Mouse (Mus musculus) adrenal gland, adult 18-20 months (tissue): Measurements from ENCODE around the gene Akap5. TPM values are rescaled to one million over a fixed set of nuclear protein-coding genes. Genes with fewer than 3 reads are reported as not detected.

Experiments
- DNase-seq, 2 experiments: peaks; one replicate each; pipeline ENCODE4 v3.0.0; 2021 to 2022; ENCODE audit warnings: low spot score in 2 of 2
- long read RNA-seq, 2 experiments: library from polyadenylated mRNA; stranded (forward); transcript quantifications; one replicate each; pipeline ENCODE4 v2.0.0; 2021
- total RNA-seq, 2 experiments: library from RNA; stranded (reverse); gene quantifications; 1 replicate in 1 of 2; 2 replicates in 1 of 2; pipeline ENCODE4 v1.2.3; 2021

Gene Akap5
- under 1 TPM; 0.33 to 0.54 TPM for total RNA-seq
- long read RNA-seq, experiment 1, result 0 reads
- long read RNA-seq, experiment 2, result 0 reads

GRCm38 (mm10) chr12:76324679-76325431, at the start of gene Akap5:
Akap5 (plus strand) TSS chr12:76324891.
- DNase-seq, result peak; percentile 42 to 61

GRCm38 (mm10) chr12:76278209-76278608, 46.5 kb upstream of the Akap5 start:
- DNase-seq, result no peak

GRCm38 (mm10) chr12:76280556-76280955, 44.1 kb upstream of the Akap5 start:
- DNase-seq, result no peak

GRCm38 (mm10) chr12:76281111-76281660, 43.5 kb upstream of the Akap5 start:
- no peak for DNase-seq

GRCm38 (mm10) chr12:76282132-76282531, 42.6 kb upstream of the Akap5 start:
- peak in 1 of 2 experiments; percentile 18 for DNase-seq

GRCm38 (mm10) chr12:76282532-76283173, 42.0 kb upstream of the Akap5 start:
- no peak for DNase-seq

- DNase-seq, result no peak
These were observed 39.3 kb upstream of the Akap5 start for GRCm38 (mm10) chr12:76285418-76285817.

GRCm38 (mm10) chr12:76287986-76288385, 36.7 kb upstream of the Akap5 start:
- no peak for DNase-seq

- DNase-seq, result no peak
These were observed 36.2 kb upstream of the Akap5 start for GRCm38 (mm10) chr12:76288494-76288893.

- DNase-seq, result no peak
These were observed 35.3 kb upstream of the Akap5 start for GRCm38 (mm10) chr12:76289428-76289827.

GRCm38 (mm10) chr12:76290271-76290670, 34.4 kb upstream of the Akap5 start:
- no peak for DNase-seq

GRCm38 (mm10) chr12:76293192-76293591, 31.5 kb upstream of the Akap5 start:
- DNase-seq, result peak; percentile 63 to 71

- no peak for DNase-seq
These were observed 26.9 kb upstream of the Akap5 start for GRCm38 (mm10) chr12:76297830-76298229.

GRCm38 (mm10) chr12:76299361-76299906, 25.3 kb upstream of the Akap5 start:
- no peak for DNase-seq

- DNase-seq, result no peak
These were observed 24.3 kb upstream of the Akap5 start for GRCm38 (mm10) chr12:76300367-76300766.

GRCm38 (mm10) chr12:76303474-76303873, 21.2 kb upstream of the Akap5 start:
- DNase-seq, result no peak

GRCm38 (mm10) chr12:76304199-76304598, 20.5 kb upstream of the Akap5 start:
- DNase-seq, result no peak

- no peak for DNase-seq
These were observed 19.6 kb upstream of the Akap5 start for GRCm38 (mm10) chr12:76305107-76305506.

GRCm38 (mm10) chr12:76306852-76307561, 17.7 kb upstream of the Akap5 start:
- no peak for DNase-seq

- DNase-seq, result no peak
These were observed 16.7 kb upstream of the Akap5 start for GRCm38 (mm10) chr12:76307964-76308363.

- no peak for DNase-seq
These were observed 16.3 kb upstream of the Akap5 start for GRCm38 (mm10) chr12:76308436-76308835.
